Mouse (Mus musculus) forebrain, embryonic 15.5 days (tissue): ENCODE measurements at regions not wholly inside any gene's neighbourhood (a gene's known extent, or its start where the extent isn't known, plus 50 kb on each side); places are given as distances from the start of the nearest gene placed in this dataset.

Source experiments
- ATAC-seq: fragments of 200-750 bp; cut with Nextera tagmentation; replicated peaks from 2 replicates; pipeline ENCODE4 v1.8.0; 2017; ENCODE audit warnings: mild to moderate bottlenecking, moderate TSS enrichment, moderate library complexity
- H3K27ac ChIP-seq: fragments of 300-500 bp; sonication (generic); replicated peaks from 2 replicates; pipeline ENCODE4 v1.5.1; 2015; ENCODE audit warnings: mild to moderate bottlenecking, inconsistent platforms
- H3K27me3 ChIP-seq: fragments of 300-500 bp; sonication (generic); 2 replicates; pipeline ENCODE4 v1.6.1; 2015; ENCODE audit warnings: inconsistent platforms
- H3K36me3 ChIP-seq: fragments of 300-500 bp; sonication (generic); 2 replicates; pipeline ENCODE4 v1.6.1; 2015; ENCODE audit warnings: mild to moderate bottlenecking, inconsistent platforms
- H3K4me1 ChIP-seq: fragments of 300-500 bp; sonication (generic); 2 replicates; pipeline ENCODE4 v1.6.1; 2015; ENCODE audit warnings: inconsistent platforms
- H3K4me2 ChIP-seq: fragments of 300-500 bp; sonication (generic); replicated peaks from 2 replicates; pipeline ENCODE4 v1.6.1; 2015; ENCODE audit warnings: mild to moderate bottlenecking, inconsistent platforms
- H3K4me3 ChIP-seq: fragments of 300-500 bp; sonication (generic); 2 replicates; pipeline ENCODE4 v1.5.1; 2015; ENCODE audit warnings: mild to moderate bottlenecking, inconsistent platforms
- H3K9ac ChIP-seq: fragments of 300-500 bp; sonication (generic); replicated peaks from 2 replicates; pipeline ENCODE4 v1.6.1; 2015; ENCODE audit warnings: mild to moderate bottlenecking, inconsistent platforms
- H3K9me3 ChIP-seq: fragments of 300-500 bp; sonication (generic); 2 replicates; pipeline ENCODE4 v1.6.1; 2016; ENCODE audit warnings: inconsistent platforms
- WGBS: fragments of 180-500 bp; shearing (Covaris S2); methylation state at CpG from one replicate; pipeline ENCODE4 v1.1.7; 2015; ENCODE audit warnings: mixed read lengths; 5-methylcytosine and 5-hydroxymethylcytosine counted together

DNA sequence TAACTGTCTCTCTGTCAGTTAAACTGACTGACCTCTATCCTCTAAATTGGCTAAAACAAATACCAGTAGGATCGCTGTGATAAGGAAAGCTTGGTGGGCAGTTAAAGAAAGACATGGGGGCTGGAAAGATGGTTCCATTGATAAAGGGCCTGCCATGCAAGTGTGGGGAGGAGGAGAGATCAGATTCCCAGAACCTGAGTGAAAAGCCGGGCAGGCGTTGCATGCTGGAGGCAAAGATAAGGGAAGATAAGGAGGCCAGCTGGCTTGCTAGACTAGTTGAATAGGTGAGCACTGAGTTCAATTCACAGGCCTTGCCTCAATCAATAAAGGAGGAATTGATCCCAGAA, 122.3 kb upstream of the Cited2 start:
- ATAC-seq: no peak
- peaks cover 10% of the 10 kb centered on the region; the same call in 1 of the 2 replicates for H3K4me1 ChIP-seq
- no peaks in the 10 kb centered on the region for H3K9me3 ChIP-seq
- WGBS: 84% methylated on average over 3 of the region's 3 CpGs
- no peak overlapping the region for H3K4me2 ChIP-seq
- no peak overlapping the region for H3K9ac ChIP-seq
- H3K36me3 ChIP-seq: no peaks in the 10 kb centered on the region
- no peak overlapping the region for H3K27ac ChIP-seq
- no peaks in the 10 kb centered on the region for H3K27me3 ChIP-seq
- no peak overlapping the region for H3K4me3 ChIP-seq

DNA sequence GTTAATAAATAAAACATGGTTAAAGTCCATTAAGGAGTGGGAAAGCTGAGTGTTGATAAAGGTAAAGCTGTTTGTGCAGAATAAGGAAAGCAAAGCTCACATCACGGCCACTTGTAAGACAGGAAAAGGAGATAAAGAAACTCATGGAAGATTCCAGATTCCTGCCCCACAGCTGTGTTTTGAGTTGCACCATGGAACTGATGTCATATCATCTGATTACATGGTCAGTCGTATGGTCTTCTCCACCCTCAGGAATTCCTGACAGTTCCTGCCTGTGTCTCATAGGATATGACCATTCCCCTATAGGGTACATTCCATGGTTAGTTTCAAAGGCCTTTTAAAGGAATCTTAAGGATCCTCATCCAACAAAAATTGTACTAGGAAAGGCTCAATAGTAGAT, 120.6 kb upstream of the Cited2 start:
- Histone ChIP-seq H3K36me3 (no peaks in the 10 kb centered on the region), H3K4me1 (peaks cover 10% of the 10 kb centered on the region; the same call in 1 of the 2 replicates), H3K27me3 (no peaks in the 10 kb centered on the region), H3K9me3 (no peaks in the 10 kb centered on the region), H3K4me2 (no peak overlapping the region), H3K4me3 (no peak overlapping the region), H3K9ac (no peak overlapping the region), H3K27ac (no peak overlapping the region)
- ATAC-seq: no peak
- WGBS: 90% methylated on average over 2 of the region's 2 CpGs

DNA sequence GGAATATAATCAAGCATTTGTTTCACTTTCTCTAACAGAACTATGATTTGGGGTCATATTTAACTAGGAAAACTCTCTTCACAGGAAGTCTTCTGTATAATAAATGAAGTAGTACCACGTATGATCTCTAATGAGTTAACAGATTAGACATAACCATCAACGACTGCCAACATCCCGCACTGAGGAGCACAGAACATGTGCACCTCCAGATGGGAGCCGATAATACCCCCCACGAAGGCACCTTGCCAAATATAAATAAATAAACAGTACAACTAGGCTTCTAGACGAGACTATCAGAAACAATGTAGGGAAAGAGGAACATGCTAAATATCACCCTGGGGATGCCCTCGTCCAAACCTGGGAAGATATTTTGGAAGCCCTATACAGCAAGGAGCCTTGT, 114.8 kb upstream of the Cited2 start:
- 58% methylated on average over 7 of the region's 7 CpGs for WGBS
- Histone ChIP-seq H3K4me1 (no peaks in the 10 kb centered on the region), H3K4me3 (no peak overlapping the region), H3K4me2 (no peak overlapping the region), H3K27me3 (no peaks in the 10 kb centered on the region), H3K9me3 (no peaks in the 10 kb centered on the region), H3K27ac (no peak overlapping the region), H3K9ac (no peak overlapping the region), H3K36me3 (no peaks in the 10 kb centered on the region)
- ATAC-seq: peak; percentile 84

DNA sequence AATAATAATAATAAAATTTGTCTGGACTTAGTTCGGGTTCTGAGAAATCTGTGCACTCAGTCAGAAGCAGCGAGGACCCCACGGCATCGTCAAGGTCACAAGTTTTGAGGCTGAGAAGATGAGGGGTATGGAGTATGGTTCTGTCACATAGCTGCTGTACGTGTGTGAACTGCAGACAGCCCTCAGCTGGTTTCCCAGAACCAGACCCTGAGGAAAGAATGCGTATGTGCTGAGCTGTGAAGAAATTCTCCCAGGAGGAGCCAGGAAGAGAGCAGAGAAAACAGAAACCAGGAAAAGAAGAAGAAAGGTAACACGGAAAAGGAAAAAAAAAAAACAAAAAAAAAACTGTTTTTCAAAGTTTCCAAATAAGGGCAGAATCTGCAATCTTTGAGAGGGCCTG, 112.4 kb upstream of the Cited2 start:
- Histone ChIP-seq H3K4me1 (no peaks in the 10 kb centered on the region), H3K4me2 (no peak overlapping the region), H3K9ac (no peak overlapping the region), H3K9me3 (no peaks in the 10 kb centered on the region), H3K4me3 (no peak overlapping the region), H3K27me3 (no peaks in the 10 kb centered on the region), H3K36me3 (no peaks in the 10 kb centered on the region), H3K27ac (no peak overlapping the region)
- no peak for ATAC-seq
- WGBS: 91% methylated on average over 7 of the region's 7 CpGs

DNA sequence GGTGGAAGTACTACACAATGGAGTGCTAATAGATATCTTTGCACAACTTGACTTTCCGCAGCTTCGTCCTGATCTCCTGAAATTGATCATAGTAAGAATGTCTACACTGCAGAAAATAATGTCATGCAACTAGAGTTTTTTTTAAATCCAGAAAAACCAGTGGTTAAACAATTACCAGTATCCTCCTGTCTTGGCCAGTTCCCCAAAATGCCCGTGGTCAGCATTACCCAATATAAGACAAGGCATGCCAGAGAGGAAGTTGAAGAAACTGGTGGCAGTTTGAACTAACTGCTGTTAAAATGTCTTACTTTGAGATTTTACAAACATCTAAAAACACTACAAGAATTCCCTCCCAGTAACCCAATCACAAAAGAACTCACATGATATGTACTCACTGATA, 109.7 kb upstream of the Cited2 start:
- Histone ChIP-seq H3K4me3 (no peak overlapping the region), H3K4me2 (no peak overlapping the region), H3K9me3 (no peaks in the 10 kb centered on the region), H3K4me1 (no peaks in the 10 kb centered on the region), H3K27ac (no peak overlapping the region), H3K9ac (no peak overlapping the region), H3K36me3 (no peaks in the 10 kb centered on the region), H3K27me3 (no peaks in the 10 kb centered on the region)
- ATAC-seq: no peak
- 93% methylated on average over 3 of the region's 3 CpGs for WGBS

DNA sequence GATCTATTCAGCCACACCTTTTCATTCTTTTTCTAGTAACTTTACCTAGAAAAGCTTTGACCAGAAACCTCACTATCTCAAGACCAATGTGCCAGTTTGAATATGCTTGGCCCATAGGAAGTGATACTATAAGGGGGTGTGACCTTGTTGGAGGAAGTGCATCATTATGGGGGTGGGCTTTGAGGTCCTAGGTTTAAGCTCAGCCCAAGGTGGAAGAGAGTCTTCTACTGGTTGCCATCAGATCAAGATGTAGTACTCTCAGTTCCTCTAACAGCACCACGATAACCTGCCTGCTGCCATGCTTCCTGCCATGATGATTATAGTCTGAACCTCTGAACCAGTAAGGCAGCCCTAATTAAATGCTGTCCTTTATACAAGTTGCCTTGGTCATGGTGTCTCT, 105.0 kb upstream of the Cited2 start:
- Histone ChIP-seq H3K4me3 (no peak overlapping the region), H3K36me3 (no peaks in the 10 kb centered on the region), H3K27ac (no peak overlapping the region), H3K4me1 (no peaks in the 10 kb centered on the region), H3K9me3 (no peaks in the 10 kb centered on the region), H3K9ac (no peak overlapping the region), H3K4me2 (no peak overlapping the region), H3K27me3 (no peaks in the 10 kb centered on the region)
- ATAC-seq: no peak
- WGBS: 91% methylated on average over 1 of the region's 1 CpGs

DNA sequence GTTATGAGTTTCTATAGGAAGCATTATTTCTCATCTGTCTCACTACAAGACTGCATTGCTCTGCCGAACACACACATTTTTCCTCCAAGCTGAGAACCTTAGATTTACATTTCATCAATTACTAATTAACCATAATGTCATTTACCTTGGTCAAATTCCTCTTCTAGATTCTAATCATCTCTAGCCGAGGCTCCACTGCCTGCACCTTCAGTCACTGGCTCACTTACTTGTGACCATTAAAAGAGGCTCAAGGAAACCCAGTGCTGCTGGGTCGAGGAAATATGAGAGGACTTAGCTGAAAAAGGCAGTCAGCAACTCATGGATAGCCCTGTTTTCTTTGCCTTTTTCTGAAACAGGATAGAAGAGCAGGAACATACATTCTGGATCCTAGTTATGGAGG, 103.4 kb upstream of the Cited2 start:
- no peaks in the 10 kb centered on the region for H3K36me3 ChIP-seq
- H3K4me2 ChIP-seq: no peak overlapping the region
- no peaks in the 10 kb centered on the region for H3K4me1 ChIP-seq
- no peak overlapping the region for H3K27ac ChIP-seq
- H3K9ac ChIP-seq: no peak overlapping the region
- H3K9me3 ChIP-seq: no peaks in the 10 kb centered on the region
- ATAC-seq: no peak
- no peak overlapping the region for H3K4me3 ChIP-seq
- 78% methylated on average over 3 of the region's 3 CpGs for WGBS
- no peaks in the 10 kb centered on the region for H3K27me3 ChIP-seq

DNA sequence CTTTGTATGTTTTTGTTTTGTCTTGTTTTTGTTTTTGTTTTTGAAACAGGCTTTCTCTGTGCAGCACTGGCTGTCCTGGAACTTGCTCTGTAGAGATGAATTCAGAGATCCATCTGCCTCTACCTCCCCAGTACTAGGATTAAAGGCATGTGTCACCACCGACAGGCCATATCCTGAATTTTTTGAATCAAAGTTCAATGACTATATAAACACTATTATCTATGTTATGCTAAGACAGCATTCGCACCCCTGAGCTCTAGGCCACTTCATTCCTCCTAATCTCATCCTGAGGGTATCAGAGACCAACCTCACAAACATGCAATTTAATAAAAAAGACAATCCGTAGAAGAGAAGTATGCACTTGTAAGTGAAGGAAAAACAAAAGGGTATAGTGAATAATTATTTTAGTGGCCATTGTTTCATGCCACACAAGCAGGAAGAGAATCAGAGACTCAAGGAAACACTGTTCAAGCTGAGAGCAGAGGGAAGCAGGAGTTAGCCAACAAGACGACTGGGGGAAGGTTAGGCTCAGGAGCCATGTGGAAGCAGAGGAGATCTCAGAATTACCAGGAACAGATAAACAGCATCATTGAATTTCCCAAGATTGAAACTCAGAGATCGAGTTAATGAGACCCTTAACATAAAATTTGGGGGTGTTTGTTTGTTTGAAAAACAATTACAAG, 101.2 kb upstream of the Cited2 start:
- Histone ChIP-seq H3K4me1 (no peaks in the 10 kb centered on the region), H3K4me3 (no peak overlapping the region), H3K9me3 (no peaks in the 10 kb centered on the region), H3K9ac (no peak overlapping the region), H3K27ac (no peak overlapping the region), H3K27me3 (no peaks in the 10 kb centered on the region), H3K4me2 (no peak overlapping the region), H3K36me3 (no peaks in the 10 kb centered on the region)
- 75% methylated on average over 5 of the region's 5 CpGs for WGBS
- no peak for ATAC-seq

DNA sequence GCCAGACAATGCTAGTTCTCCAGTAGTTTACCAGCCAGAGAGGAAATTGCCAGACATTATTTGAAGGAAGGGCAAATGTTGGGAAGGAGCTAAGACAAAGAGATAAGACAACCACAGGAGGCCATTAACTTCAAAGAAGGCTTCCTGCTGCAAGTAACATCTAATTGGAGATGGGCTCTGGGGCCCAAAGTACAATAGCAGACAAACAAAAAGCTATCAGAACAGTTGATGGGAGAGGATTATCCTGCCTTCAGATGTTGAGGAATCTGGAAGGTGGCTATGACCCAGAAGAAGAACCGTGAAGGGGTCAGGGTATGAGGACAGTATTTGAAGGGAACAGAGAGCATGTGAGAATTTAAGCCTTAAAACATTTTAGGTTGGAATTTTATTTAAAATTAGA, 100.2 kb upstream of the Cited2 start:
- no peaks in the 10 kb centered on the region for H3K9me3 ChIP-seq
- no peaks in the 10 kb centered on the region for H3K27me3 ChIP-seq
- H3K4me2 ChIP-seq: no peak overlapping the region
- no peaks in the 10 kb centered on the region for H3K4me1 ChIP-seq
- ATAC-seq: no peak
- H3K9ac ChIP-seq: no peak overlapping the region
- no peak overlapping the region for H3K4me3 ChIP-seq
- WGBS: 14% methylated on average over 1 of the region's 1 CpGs
- no peak overlapping the region for H3K27ac ChIP-seq
- no peaks in the 10 kb centered on the region for H3K36me3 ChIP-seq

DNA sequence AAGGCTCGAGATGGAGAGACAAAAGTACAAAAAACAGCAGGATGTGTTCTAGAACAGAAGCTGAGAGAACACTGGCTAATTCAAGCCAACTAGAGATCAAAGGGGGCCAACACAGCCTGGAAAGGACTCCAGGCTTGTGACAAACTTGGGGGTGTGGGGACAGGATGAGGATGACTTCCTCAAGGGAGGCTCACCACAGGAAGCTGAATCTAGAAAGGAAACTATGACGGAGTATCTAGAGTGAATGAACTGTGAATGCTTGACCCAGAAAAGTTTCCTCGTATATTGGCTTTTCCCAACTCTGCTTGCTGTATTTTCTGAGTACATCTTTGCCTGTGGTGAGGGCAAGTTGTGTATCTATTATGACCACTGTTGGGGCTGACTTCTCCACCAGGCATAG, 93.3 kb upstream of the Cited2 start:
- WGBS: 76% methylated on average over 3 of the region's 3 CpGs
- H3K4me3 ChIP-seq: no peak overlapping the region
- no peaks in the 10 kb centered on the region for H3K27me3 ChIP-seq
- no peaks in the 10 kb centered on the region for H3K36me3 ChIP-seq
- H3K27ac ChIP-seq: no peak overlapping the region
- H3K4me1 ChIP-seq: peaks cover 22% of the 10 kb centered on the region
- ATAC-seq: no peak
- no peaks in the 10 kb centered on the region for H3K9me3 ChIP-seq
- H3K4me2 ChIP-seq: no peak overlapping the region
- no peak overlapping the region for H3K9ac ChIP-seq

DNA sequence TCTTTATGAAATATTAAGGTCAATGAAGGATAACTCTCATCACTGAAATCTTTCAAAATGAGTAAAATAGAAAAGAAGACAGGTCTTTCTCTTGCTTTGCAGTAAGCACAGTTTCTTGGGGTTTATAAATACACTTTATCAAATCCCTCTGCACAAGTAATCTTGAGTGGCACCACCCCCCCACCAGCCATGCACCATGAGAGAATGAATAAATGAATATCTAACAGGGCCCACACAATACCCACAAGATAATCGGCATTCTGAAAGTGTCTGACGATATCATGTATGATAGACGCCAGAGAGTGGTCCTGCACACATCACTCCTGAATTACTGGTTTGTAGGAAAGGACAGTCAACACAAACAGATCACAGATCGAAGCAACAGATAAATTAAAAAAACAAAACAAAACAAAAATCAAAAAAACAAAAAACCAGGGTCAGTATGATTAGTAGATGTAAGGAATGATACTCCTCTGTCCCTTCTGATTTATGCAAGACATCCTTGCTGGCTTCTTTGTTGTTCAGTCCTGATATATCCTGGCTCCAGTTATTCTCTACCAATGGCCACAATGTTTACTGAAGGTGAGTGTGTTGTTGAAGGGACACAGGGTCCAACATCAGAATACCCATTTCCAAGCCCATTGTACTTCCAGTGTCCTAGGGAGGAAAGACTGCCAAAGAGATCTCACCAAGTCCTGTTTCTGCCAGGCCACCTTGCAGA, 92.0 kb upstream of the Cited2 start:
- Histone ChIP-seq H3K36me3 (no peaks in the 10 kb centered on the region), H3K4me2 (no peak overlapping the region), H3K4me1 (peaks cover 22% of the 10 kb centered on the region), H3K9ac (0 out of 2 replicates have a peak overlapping the region, but pooled peaks have one; percentile 21), H3K27ac (peak overlapping the region; percentile 84), H3K27me3 (no peaks in the 10 kb centered on the region), H3K9me3 (no peaks in the 10 kb centered on the region), H3K4me3 (no peak overlapping the region)
- peak; percentile 79 for ATAC-seq
- WGBS: 43% methylated on average over 4 of the region's 4 CpGs

DNA sequence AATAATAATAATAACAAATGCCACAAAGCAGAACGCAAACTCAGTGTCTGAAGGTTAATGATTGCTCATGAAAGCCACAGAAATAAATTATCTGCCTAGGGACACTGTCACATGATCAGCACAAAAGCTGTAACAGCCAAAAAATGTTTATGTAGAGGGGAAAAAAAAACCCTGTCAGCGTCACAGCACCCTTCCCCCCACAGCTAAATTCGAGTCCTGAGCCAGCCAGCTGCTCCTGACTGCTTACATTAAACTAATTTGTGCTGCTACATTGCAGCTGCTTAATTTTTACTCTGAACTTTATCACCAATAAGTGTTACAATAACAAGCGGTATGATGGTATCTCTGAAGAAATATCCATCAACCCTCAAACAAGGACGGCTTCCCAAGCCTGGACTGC, 91.2 kb upstream of the Cited2 start:
- Histone ChIP-seq H3K4me1 (peaks cover 22% of the 10 kb centered on the region), H3K9me3 (no peaks in the 10 kb centered on the region), H3K9ac (0 out of 2 replicates have a peak overlapping the region, but pooled peaks have one; percentile 21), H3K27me3 (no peaks in the 10 kb centered on the region), H3K36me3 (no peaks in the 10 kb centered on the region), H3K4me2 (0 out of 2 replicates have a peak overlapping the region, but pooled peaks have one; percentile 17), H3K4me3 (no peak overlapping the region), H3K27ac (peak overlapping the region; percentile 84)
- WGBS: 19% methylated on average over 5 of the region's 5 CpGs
- peak; percentile 79 for ATAC-seq
